Mouse (Mus musculus) heart, adult 2 months (tissue): ENCODE measurements around the gene Trim34a. TPM values are rescaled to one million over a fixed set of nuclear protein-coding genes. Genes with fewer than 3 reads are reported as not detected.

Source experiments
- DNase-seq, 2 experiments: peaks; one replicate each; pipeline ENCODE4 v3.0.0; 2021
- H3K27ac ChIP-seq: fragments of 200-600 bp; 2 replicates; pipeline ENCODE4 v1.8.1; 2022
- H3K27me3 ChIP-seq: fragments of 200-500 bp; 2 replicates; pipeline ENCODE4 v1.6.1; 2012; ENCODE audit warnings: mild to moderate bottlenecking, low read length, inconsistent platforms, mixed read lengths; ENCODE audit not compliant: control insufficient read depth, insufficient read depth
- H3K36me3 ChIP-seq: fragments of 200-500 bp; 2 replicates; pipeline ENCODE4 v1.6.1; 2012; ENCODE audit warnings: low read length, inconsistent platforms; ENCODE audit not compliant: control insufficient read depth, insufficient read depth
- H3K4me1 ChIP-seq: fragments of 200-500 bp; 2 replicates; pipeline ENCODE4 v1.6.1; 2011; ENCODE audit warnings: low read length; ENCODE audit not compliant: control insufficient read depth, insufficient read depth
- H3K4me3 ChIP-seq: fragments of 200-600 bp; 2 replicates; pipeline ENCODE4 v1.8.1; 2022
- H3K79me2 ChIP-seq: fragments of 200-500 bp; replicated peaks from 2 replicates; pipeline ENCODE4 v1.6.1; 2012; ENCODE audit warnings: mild to moderate bottlenecking, inconsistent platforms, low read length, moderate library complexity, mixed read lengths; ENCODE audit not compliant: control insufficient read depth, insufficient read depth
- H3K9ac ChIP-seq: fragments of 200-500 bp; 2 replicates; pipeline ENCODE4 v1.6.1; 2012; ENCODE audit warnings: low read depth, mild to moderate bottlenecking, control low read depth, inconsistent platforms, low read length, mixed read lengths
- CTCF ChIP-seq: fragments of 200-600 bp; IDR thresholded peaks from 2 replicates; pipeline ENCODE4 v1.8.1; 2022; ENCODE audit warnings: antibody characterized with exemption, mild to moderate bottlenecking, moderate library complexity
- EP300 ChIP-seq: fragments of 200-500 bp; IDR thresholded peaks from 2 replicates; pipeline ENCODE4 v1.6.1; 2011; ENCODE audit warnings: low read depth, low read length, control low read depth; ENCODE audit not compliant: insufficient read depth
- POLR2A ChIP-seq: fragments of 200-500 bp; IDR thresholded peaks from 2 replicates; pipeline ENCODE4 v1.6.1; 2011; ENCODE audit warnings: mild to moderate bottlenecking, low read depth, low read length, control low read depth; ENCODE audit not compliant: insufficient read depth
- WGBS: fragments of 180-500 bp; shearing (Covaris S2); methylation state at CpG from one replicate; pipeline ENCODE4 v1.1.7; 2018; 5-methylcytosine and 5-hydroxymethylcytosine counted together
- intact Hi-C: fragments of 180-260 bp; cut with DNase I; formaldehyde crosslinking; loops from one replicate; pipeline ENCODE4 v1.15.1; 2025
- long read RNA-seq: library from polyadenylated mRNA; stranded (forward); transcript quantifications from one replicate; pipeline ENCODE4 v2.0.0, GENCODE M21; 2021
- polyA plus RNA-seq: library from polyadenylated mRNA; depleted of rRNA; stranded (reverse); fragments of >200 nt; gene quantifications from 2 replicates; pipeline ENCODE4 v1.2.3, GENCODE M21; 2012; rRNA removed
- total RNA-seq, 2 experiments: library from RNA; stranded (reverse); gene quantifications; 2 replicates each; pipeline ENCODE4 v1.2.3; 2021

The Trim34a gene
- total RNA-seq (1 to 10 TPM; 3.9 to 4.0 TPM), polyA plus RNA-seq (2.9 and 5.4 TPM in 2 replicates)
- long read RNA-seq, partial matches to known transcripts: 0 of 3 reads
- long read RNA-seq, other reads (novel, unspliced or antisense): 0 of 3 reads

DNA sequence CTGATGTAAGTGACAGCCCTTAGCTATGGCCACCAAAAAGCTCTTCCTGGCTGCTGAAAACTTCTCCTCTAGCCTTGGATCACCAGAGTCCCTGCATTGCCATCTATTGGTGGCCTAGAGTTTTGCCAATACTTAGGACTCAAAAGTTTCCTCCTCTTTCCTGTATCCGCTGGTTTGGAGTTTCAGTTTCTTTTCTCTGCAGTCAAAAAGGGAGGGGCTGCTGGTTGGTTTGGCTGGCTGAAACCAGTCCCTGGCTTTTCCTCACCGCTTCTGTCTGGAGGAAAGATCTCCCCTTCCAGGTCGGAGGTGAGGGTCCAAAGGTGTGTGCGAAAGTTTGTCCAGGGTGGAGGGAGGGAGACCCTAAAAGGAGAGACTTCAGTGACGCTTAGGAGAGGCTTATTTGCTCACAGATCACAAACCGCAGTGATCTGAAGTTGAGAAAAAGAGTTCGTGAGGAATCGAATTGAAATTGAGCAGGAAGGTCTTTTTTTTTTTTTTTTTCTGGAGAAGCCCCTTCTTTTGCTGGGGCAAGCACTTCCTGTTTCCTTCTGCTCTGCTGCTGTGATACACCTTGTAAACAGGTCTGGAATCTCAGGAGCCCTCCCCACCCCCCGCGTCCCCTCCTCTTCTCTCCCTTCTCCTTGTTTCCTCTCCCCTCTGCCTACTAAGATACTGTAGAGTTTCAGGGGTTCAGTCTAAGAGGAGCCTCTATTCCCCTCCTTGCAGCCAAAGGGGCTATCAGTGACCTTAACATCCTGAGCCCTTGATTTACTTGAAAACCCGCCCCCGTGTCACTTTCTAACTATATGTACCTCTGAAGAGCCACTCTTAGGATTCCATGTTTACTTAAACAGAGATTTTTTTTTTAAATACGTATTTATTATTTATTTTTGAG lies at the start of gene Trim34a:
TSS of gene Trim34a (plus strand) at position 171 of the 895 bp plus-strand sequence.
- 4% methylated on average over 13 of the region's 13 CpGs for WGBS
- intact Hi-C loops: loop anchor here (5.0 kb wide), 1 partner anchor 108 kb away; the partner anchor contains the start of gene Trim12c
- no peaks in the 10 kb centered on the region for H3K36me3 ChIP-seq
- H3K4me3 ChIP-seq: peak within 1 kb of the TSS; percentile 61
- H3K27ac ChIP-seq: peak within 1 kb of the TSS; percentile 86
- H3K27me3 ChIP-seq: no peaks in the 10 kb centered on the region
- DNase-seq: peak; percentile 70 to 73
- peak within 1 kb of the TSS; percentile 99 for H3K9ac ChIP-seq
- no peaks in the 10 kb centered on the region; the same call in 1 of the 2 replicates for H3K4me1 ChIP-seq
- TF ChIP-seq EP300: 0 out of 2 replicates have a peak, but pooled peaks have one; percentile 39
- TF ChIP-seq POLR2A: peak; percentile 78
- TF ChIP-seq CTCF: peak; percentile 81
- no peaks in the 10 kb centered on the region for H3K79me2 ChIP-seq

DNA sequence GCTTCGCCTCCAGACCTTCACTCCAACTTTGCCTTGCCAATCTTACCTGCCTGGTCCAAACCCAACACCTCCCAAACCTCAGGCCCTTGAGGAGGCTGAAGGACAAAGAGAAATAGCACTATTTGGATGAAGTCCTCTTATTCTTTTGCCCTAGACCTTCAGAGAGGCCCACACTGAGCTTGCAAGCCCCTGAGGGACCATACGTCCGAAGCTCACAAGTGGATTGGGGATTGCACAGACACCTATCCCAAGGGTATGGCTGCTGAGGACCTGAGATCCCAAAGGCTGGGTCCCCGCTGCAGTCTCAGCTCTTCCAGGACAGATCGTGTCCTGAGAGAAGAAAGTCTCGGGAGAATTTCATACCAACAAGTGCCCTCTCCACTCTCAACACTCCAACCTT lies 48.4 kb upstream of the Trim34a start, which contains the start of gene Olfr649:
TSS of gene Olfr649 (minus strand) at position 101 of the 400 bp plus-strand sequence.
- intact Hi-C loops: no loop called here
- H3K36me3 ChIP-seq: no peaks in the 10 kb centered on the region
- DNase-seq: no peak
- WGBS: 74% methylated on average over 6 of the region's 6 CpGs
- no peaks in the 10 kb centered on the region for H3K79me2 ChIP-seq
- no peak within 1 kb of the TSS for H3K4me3 ChIP-seq
- TF ChIP-seq CTCF (no peak), POLR2A (no peak), EP300 (no peak)
- no peak within 1 kb of the TSS for H3K9ac ChIP-seq
- H3K27ac ChIP-seq: no peak within 1 kb of the TSS
- no peaks in the 10 kb centered on the region for H3K27me3 ChIP-seq
- H3K4me1 ChIP-seq: no peaks in the 10 kb centered on the region

DNA sequence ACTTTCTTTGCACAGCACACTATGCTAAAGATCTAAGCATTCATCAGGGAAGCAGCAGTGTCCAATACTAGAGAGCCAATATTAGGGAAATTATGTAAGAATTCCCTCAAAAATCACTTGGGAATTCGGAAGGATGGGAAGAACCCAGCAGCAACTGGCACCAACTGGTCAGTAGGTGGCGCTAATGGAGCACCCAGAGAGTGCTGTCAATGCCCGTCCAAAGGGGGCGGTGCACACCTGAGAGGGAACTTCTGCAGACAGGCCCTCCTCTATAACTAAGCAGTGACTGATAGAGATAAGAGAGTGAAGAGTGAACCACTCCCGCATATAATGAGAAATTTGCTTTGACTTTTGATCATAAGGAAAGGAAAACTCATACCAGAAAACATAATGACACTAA lies 44.4 kb upstream of the Trim34a start:
- 4% methylated on average over 5 of the region's 5 CpGs for WGBS
- TF ChIP-seq EP300 (peak; percentile 82), CTCF (no peak)
- no peaks in the 10 kb centered on the region for H3K4me1 ChIP-seq

DNA sequence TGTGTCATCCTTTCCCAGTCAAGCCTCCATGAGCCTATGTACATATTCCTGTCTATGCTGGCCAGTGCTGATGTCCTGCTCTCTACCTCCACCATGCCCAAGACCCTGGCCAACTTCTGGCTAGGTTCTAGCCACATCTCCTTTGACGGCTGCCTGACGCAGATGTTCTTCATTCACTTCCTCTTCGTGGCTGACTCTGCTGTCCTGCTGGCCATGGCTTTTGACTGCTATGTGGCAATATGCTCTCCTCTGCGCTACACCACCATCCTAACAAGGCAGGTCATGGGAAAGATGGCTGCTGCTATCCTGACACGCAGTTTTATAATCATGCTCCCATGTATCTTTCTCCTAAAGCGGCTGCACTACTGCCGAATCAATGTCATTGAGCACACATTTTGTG lies 38.1 kb upstream of the Trim34a start:
- TF ChIP-seq EP300: no peak
- TF ChIP-seq POLR2A: no peak
- TF ChIP-seq CTCF: no peak
- H3K9ac ChIP-seq: no peak overlapping the region
- no peak overlapping the region for H3K27ac ChIP-seq
- no peaks in the 10 kb centered on the region for H3K36me3 ChIP-seq
- no peak overlapping the region for H3K4me3 ChIP-seq
- H3K4me1 ChIP-seq: no peaks in the 10 kb centered on the region
- no peaks in the 10 kb centered on the region for H3K27me3 ChIP-seq
- no peaks in the 10 kb centered on the region for H3K79me2 ChIP-seq
- intact Hi-C loops: loop anchor here (10.0 kb wide), 1 partner anchor 239 kb away; no protein-coding TSS in a partner anchor
- 84% methylated on average over 7 of the region's 7 CpGs for WGBS
- DNase-seq: no peak

More for the DNA sequence above, 44.4 kb upstream of the Trim34a start:
- intact Hi-C loops: loop anchor here (1.0 to 10.0 kb wide), 3 partner anchors 31 to 245 kb away; no protein-coding TSS in a partner anchor
- Histone ChIP-seq H3K27ac (no peak overlapping the region), H3K27me3 (no peaks in the 10 kb centered on the region), H3K9ac (no peak overlapping the region), H3K36me3 (no peaks in the 10 kb centered on the region), H3K4me3 (no peak overlapping the region), H3K79me2 (no peaks in the 10 kb centered on the region)
- peak; percentile 67 for DNase-seq

DNA sequence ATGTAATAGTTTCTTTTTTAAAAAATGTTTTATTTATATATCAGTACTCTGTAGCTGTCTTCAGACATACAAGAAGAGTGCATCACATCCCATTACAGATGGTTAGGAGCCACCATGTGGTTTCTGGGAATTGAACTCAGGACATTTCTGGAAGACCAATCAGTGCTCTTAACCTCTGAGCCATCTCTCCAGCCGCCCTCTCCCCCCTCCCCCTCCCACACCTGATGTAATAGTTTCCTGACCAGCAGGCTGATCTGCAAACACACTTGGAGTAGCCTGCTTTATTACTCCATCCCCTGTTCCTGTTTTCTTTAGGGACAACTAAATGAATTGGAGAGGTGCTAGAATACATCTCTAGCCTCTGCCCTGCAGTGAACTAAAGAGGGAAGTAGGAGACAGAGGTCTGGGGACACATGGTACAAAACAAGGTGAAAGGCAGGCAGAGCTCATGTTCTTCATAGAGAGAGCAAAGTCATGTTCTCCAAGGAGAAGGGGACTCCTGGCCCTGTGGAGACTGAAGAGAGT lies 28.2 kb upstream of the Trim34a start:
- DNase-seq: no peak
- intact Hi-C loops: no loop called here
- Histone ChIP-seq H3K4me3 (no peak overlapping the region), H3K27ac (no peak overlapping the region), H3K27me3 (no peaks in the 10 kb centered on the region), H3K79me2 (no peaks in the 10 kb centered on the region), H3K9ac (no peak overlapping the region), H3K36me3 (no peaks in the 10 kb centered on the region), H3K4me1 (no peaks in the 10 kb centered on the region; the same call in 1 of the 2 replicates)
- 11% methylated on average over 1 of the region's 1 CpGs for WGBS
- no peak for TF ChIP-seq CTCF
- TF ChIP-seq EP300: no peak
- no peak for TF ChIP-seq POLR2A

DNA sequence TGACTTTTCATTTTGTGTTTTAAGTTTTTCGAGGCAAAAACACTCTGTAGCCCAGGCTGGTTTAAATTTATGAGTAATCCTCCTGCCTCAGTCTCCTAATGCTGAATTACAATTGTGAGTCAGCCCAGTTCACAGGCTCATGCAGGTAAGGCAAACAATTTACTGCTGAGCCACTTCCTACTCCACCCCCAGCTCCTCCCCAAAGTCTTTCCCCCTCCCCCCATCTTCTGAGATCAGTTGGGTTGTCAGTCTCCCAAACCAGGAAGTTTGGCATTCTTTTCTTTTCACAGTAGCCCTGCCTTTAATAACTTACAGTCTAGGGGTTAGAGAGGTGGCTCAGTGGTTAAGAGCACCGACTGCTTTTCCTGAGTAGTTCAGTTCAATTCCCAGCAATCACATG lies 26.4 kb upstream of the Trim34a start:
- H3K79me2 ChIP-seq: no peaks in the 10 kb centered on the region
- H3K4me1 ChIP-seq: no peaks in the 10 kb centered on the region; the same call in 1 of the 2 replicates
- WGBS: 82% methylated on average over 2 of the region's 2 CpGs
- DNase-seq: no peak
- no peak overlapping the region for H3K4me3 ChIP-seq
- TF ChIP-seq POLR2A: no peak
- TF ChIP-seq EP300: no peak
- TF ChIP-seq CTCF: no peak
- H3K27me3 ChIP-seq: no peaks in the 10 kb centered on the region
- H3K36me3 ChIP-seq: no peaks in the 10 kb centered on the region
- intact Hi-C loops: no loop called here
- H3K9ac ChIP-seq: no peak overlapping the region
- H3K27ac ChIP-seq: no peak overlapping the region
